In the genomic region with DNA sequence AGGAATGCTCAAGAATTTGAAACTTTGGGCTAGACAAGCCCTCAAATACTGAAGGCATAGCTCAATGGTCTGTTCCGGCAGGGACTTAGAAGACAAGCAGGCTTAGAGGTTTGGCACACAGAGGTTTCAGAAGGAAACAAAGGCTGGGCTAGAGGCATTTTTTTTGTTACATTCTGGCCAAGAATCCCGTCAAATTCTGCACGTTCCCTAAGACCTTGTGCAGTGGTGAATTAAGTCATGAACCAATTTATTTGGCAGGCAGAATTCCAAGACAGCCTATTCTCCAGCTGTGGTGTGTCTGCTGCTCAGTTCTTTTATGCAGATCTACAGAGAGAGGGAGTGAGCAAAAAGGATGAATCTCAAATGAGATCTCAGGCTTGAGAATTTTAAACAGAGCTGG, we compare ENCODE assay signal across 17 mouse cellular contexts.
"Had no signal": no experiment of that assay in that cellular context is flagged by ENCODE, and none has a peak within 500 bp of the region (broad histone marks: within the 10 kb centered on the region; RNA-seq: fewer than 3 reads in every experiment).

No protein-coding gene starts in this region.

- H3K9me3 ChIP-seq: limb, embryonic 15.5 days; lung, embryonic 15.5 days; midbrain, embryonic 10.5 days; midbrain, embryonic 13.5 days; neural tube, embryonic 13.5 days had no signal

- H3K27ac ChIP-seq: kidney, postnatal 0 days; layer of hippocampus, adult 2 months; limb, embryonic 15.5 days; liver, embryonic 14.5 days; lung, embryonic 15.5 days; midbrain, embryonic 10.5 days; midbrain, embryonic 13.5 days; neural tube, embryonic 13.5 days had no signal

- H3K36me3 ChIP-seq: limb, embryonic 15.5 days; lung, embryonic 15.5 days; midbrain, embryonic 13.5 days; neural tube, embryonic 13.5 days had no signal

- H3K27me3 ChIP-seq: limb, embryonic 15.5 days had no signal

- H3K9ac ChIP-seq: limb, embryonic 15.5 days; liver, embryonic 14.5 days; liver, postnatal 0 days; lung, embryonic 15.5 days; midbrain, embryonic 13.5 days; neural tube, embryonic 13.5 days had no signal

- ATAC-seq: liver, postnatal 0 days; midbrain, embryonic 13.5 days; midbrain, embryonic 16.5 days had no signal

- H3K4me2 ChIP-seq: limb, embryonic 15.5 days; liver, embryonic 11.5 days; lung, embryonic 15.5 days; midbrain, embryonic 13.5 days; neural tube, embryonic 13.5 days had no signal

- DNase-seq: kidney, postnatal 25 days; layer of hippocampus, adult 9-11 months; liver, postnatal 0 days; thymus, adult 18-20 months; thymus, postnatal 4 days had no signal

- H3K4me3 ChIP-seq: layer of hippocampus, adult 2 months; limb, embryonic 15.5 days; lung, embryonic 15.5 days; megakaryocyte, embryonic 14.5 days; midbrain, embryonic 10.5 days; midbrain, embryonic 13.5 days; myocyte; neural tube, embryonic 13.5 days had no signal
